Mouse (Mus musculus) hindbrain, postnatal 0 days (tissue): ENCODE results near the gene Wwc1. TPM values are rescaled to one million over a fixed set of nuclear protein-coding genes. Genes with fewer than 3 reads are reported as not detected.

Experiments used
- ATAC-seq: fragments of 200-750 bp; cut with Nextera tagmentation; 2 replicates; pipeline ENCODE4 v1.8.0; 2017; ENCODE audit warnings: mild to moderate bottlenecking, moderate TSS enrichment, moderate library complexity
- DNase-seq: peaks from one replicate; pipeline ENCODE4 v3.0.0-alpha.2; 2015; ENCODE audit warnings: low spot score
- H3K27ac ChIP-seq: fragments of 300-500 bp; sonication (generic); 2 replicates; pipeline ENCODE4 v1.5.1; 2014; ENCODE audit warnings: mild to moderate bottlenecking
- H3K27me3 ChIP-seq: fragments of 300-500 bp; sonication (generic); 2 replicates; pipeline ENCODE4 v1.6.1; 2014; ENCODE audit warnings: low read length, mixed read lengths; ENCODE audit not compliant: insufficient read depth
- H3K36me3 ChIP-seq: fragments of 300-500 bp; sonication (generic); 2 replicates; pipeline ENCODE4 v1.6.1; 2014; ENCODE audit warnings: low read length, mixed read lengths; ENCODE audit not compliant: insufficient read depth
- H3K4me1 ChIP-seq: fragments of 300-500 bp; sonication (generic); 2 replicates; pipeline ENCODE4 v1.6.1; 2014; ENCODE audit warnings: antibody characterized with exemption, low read length, mixed read lengths; ENCODE audit not compliant: insufficient read depth
- H3K4me2 ChIP-seq: fragments of 300-500 bp; sonication (generic); 2 replicates; pipeline ENCODE4 v1.6.1; 2014; ENCODE audit warnings: low read depth, mild to moderate bottlenecking, low read length, moderate library complexity, mixed read lengths
- H3K4me3 ChIP-seq: fragments of 300-500 bp; sonication (generic); 2 replicates; pipeline ENCODE4 v1.5.1; 2014; ENCODE audit warnings: low read length
- H3K9ac ChIP-seq: fragments of 300-500 bp; sonication (generic); replicated peaks from 2 replicates; pipeline ENCODE4 v1.6.1; 2014; ENCODE audit warnings: mild to moderate bottlenecking, low read length, moderate library complexity, mixed read lengths
- H3K9me3 ChIP-seq: fragments of 300-500 bp; sonication (generic); 2 replicates; pipeline ENCODE4 v1.6.1; 2016; ENCODE audit warnings: low read length, mixed read lengths
- CTCF ChIP-seq: IDR thresholded peaks from 2 replicates; pipeline ENCODE4 v1.5.1; 2016; ENCODE audit warnings: antibody characterized with exemption, control low read depth, low read depth
- WGBS: fragments of 180-500 bp; shearing (Covaris S2); extraction: QIAGEN DNeasy Blood & Tissue Kit; methylation state at CpG from one replicate; pipeline ENCODE4 v1.1.7; 2014; 5-methylcytosine and 5-hydroxymethylcytosine counted together
- polyA plus RNA-seq: library from polyadenylated mRNA; unstranded; fragments of >200 nt; fragmentation: Nextera tagmentation; extraction: Ambion mirVana; gene quantifications from 2 replicates; pipeline ENCODE4 v1.2.1, GENCODE M21; 2015
- total RNA-seq: library from RNA; depleted of rRNA; stranded (reverse); fragments of >200 nt; gene quantifications from 2 replicates; pipeline ENCODE4 v1.2.3, GENCODE M21; 2014

Wwc1 gene
- total and polyA plus RNA-seq, 2 experiments from 2014 or later: 9.0 to 17.8 TPM

DNA sequence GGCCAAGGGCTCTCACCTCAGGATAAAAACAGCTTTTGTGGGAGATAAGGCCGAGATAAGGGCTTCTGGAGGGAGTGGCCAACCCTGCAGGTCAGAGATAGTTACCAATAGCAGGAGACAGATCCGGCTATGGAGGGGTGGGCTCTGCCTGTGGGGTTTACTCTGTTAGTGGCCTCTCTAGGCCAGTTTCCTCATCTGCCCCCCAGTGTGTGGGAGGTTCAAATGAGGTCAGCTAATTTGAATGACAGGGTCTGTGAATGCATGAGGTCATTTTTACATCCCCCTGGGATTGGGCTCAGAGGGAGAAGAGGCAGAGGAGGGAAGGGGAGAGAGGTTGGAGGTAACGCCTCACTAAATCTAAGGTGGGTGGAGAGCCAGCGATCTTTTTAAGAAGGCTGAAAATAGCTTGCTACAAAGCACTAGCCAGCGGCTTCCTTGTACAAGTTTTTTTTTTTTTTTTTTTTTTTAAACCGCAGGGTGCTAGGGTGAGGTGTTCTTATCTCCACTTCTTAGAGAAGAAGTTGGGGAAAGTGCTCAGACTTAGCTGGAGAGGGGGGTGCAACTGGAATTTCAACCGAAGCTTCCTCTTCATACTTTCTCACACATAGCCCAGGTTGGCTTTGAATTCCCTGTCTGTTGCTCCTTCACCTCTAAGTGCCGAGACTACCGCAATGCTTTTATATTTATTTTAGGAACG is 20.4 kb upstream of the Wwc1 start:
- no peak for TF ChIP-seq CTCF
- DNase-seq (peak; percentile 10), ATAC-seq (no peak)
- H3K27ac ChIP-seq: peak overlapping the region; percentile 48; the same call in 1 of the 2 replicates
- H3K4me1 ChIP-seq: peaks cover 6% of the 10 kb centered on the region; the same call in 1 of the 2 replicates
- no peaks in the 10 kb centered on the region for H3K36me3 ChIP-seq
- H3K9me3 ChIP-seq: no peaks in the 10 kb centered on the region
- WGBS: 6% methylated on average over 10 of the region's 10 CpGs
- peak overlapping the region; percentile 47 for H3K4me2 ChIP-seq
- H3K9ac ChIP-seq: no peak overlapping the region
- H3K27me3 ChIP-seq: no peaks in the 10 kb centered on the region
- H3K4me3 ChIP-seq: peak overlapping the region; percentile 21; the same call in 1 of the 2 replicates

GRCm38 (mm10) chr11:36000038-36000437 is 19.7 kb upstream of the Wwc1 start:
- peak overlapping the region; percentile 36 for H3K27ac ChIP-seq
- 10% methylated on average over 4 of the region's 4 CpGs for whole genome bisulfite sequencing
- no peaks in the 10 kb centered on the region for H3K36me3 ChIP-seq
- H3K4me3 ChIP-seq: no peak overlapping the region
- TF ChIP-seq CTCF: no peak
- H3K9ac ChIP-seq: no peak overlapping the region
- no peaks in the 10 kb centered on the region for H3K27me3 ChIP-seq
- ATAC-seq (peak; percentile 46), DNase-seq (peak; percentile 56)
- H3K4me1 ChIP-seq: peaks cover 6% of the 10 kb centered on the region; the same call in 1 of the 2 replicates
- no peaks in the 10 kb centered on the region for H3K9me3 ChIP-seq
- no peak overlapping the region for H3K4me2 ChIP-seq

DNA sequence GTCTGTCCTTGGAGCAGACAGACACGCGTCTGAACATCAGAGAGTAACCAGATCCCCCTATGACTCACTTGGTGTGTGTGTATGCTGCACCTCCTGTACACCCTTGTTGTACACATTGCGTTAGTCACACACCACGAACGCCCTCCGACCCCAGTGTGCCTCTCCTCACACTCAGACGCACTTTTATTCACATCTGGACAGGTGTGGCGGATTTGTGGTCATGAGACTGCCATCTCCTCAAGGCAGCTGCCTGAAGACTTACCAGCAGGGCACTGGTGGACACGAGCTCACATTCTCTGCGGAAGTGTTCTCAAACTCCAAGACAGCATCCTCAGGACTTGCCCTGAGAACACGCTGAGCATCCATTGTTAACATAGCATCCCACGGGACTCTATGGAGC is 17.7 kb upstream of the Wwc1 start:
- H3K4me1 ChIP-seq: peaks cover 6% of the 10 kb centered on the region; the same call in 1 of the 2 replicates
- no peak overlapping the region for H3K9ac ChIP-seq
- H3K9me3 ChIP-seq: no peaks in the 10 kb centered on the region
- no peaks in the 10 kb centered on the region for H3K36me3 ChIP-seq
- H3K4me3 ChIP-seq: no peak overlapping the region
- ATAC-seq (no peak), DNase-seq (no peak)
- no peak overlapping the region for H3K27ac ChIP-seq
- WGBS: 86% methylated on average over 12 of the region's 12 CpGs
- no peak overlapping the region for H3K4me2 ChIP-seq
- no peak for TF ChIP-seq CTCF
- no peaks in the 10 kb centered on the region for H3K27me3 ChIP-seq

DNA sequence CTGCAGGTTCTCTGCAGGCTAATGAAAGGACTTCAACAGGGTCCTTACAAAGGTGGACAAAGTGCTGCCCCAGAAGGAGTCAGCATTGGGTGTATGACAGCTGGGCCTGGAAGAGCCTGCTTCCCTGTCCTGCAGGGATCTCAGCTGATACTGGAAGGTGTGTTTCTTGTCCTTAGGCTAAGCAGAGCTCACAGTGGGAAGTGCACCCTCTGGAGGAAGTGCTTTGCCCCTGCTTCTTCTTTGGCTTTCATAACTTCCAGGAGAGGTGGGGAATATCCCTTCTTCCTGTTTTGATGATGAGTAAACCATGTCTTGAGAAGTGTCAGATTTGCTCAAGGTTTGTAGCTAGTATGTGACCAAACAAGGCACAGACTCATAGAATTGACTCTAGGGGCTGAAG is 15.0 kb upstream of the Wwc1 start:
- H3K4me3 ChIP-seq: no peak overlapping the region
- no peak for DNase-seq
- no peaks in the 10 kb centered on the region for H3K27me3 ChIP-seq
- no peak for TF ChIP-seq CTCF
- no peak for ATAC-seq
- no peak overlapping the region for H3K27ac ChIP-seq
- no peaks in the 10 kb centered on the region for H3K9me3 ChIP-seq
- H3K9ac ChIP-seq: no peak overlapping the region
- H3K36me3 ChIP-seq: no peaks in the 10 kb centered on the region
- peaks cover 2% of the 10 kb centered on the region; the same call in 1 of the 2 replicates for H3K4me1 ChIP-seq
- no peak overlapping the region for H3K4me2 ChIP-seq

DNA sequence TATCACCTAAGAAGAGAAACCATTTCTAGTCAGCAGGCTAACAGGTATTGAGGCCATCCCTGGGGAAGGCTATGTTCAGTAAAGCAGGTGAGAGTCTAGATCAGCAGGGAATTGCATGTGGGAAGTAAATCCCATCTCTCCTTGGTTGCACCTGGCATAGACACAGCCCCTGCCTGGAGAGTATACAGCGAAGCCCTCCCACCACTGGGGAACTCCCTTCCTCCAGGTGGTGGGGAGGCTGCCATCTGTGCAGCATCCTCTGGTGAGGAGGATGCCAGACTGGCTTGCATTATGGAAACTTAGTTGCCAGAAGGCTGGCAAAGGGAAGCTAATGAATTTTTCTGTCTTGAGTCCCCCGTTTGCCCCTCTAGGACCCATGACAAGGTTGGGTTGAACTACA is 11.5 kb upstream of the Wwc1 start:
- Histone ChIP-seq H3K36me3 (no peaks in the 10 kb centered on the region), H3K4me3 (no peak overlapping the region), H3K9me3 (no peaks in the 10 kb centered on the region), H3K4me1 (no peaks in the 10 kb centered on the region), H3K4me2 (no peak overlapping the region), H3K27ac (no peak overlapping the region), H3K9ac (no peak overlapping the region), H3K27me3 (no peaks in the 10 kb centered on the region)
- 55% methylated on average over 2 of the region's 2 CpGs for WGBS
- ATAC-seq: no peak
- no peak for DNase-seq
- TF ChIP-seq CTCF: no peak

- Histone ChIP-seq H3K4me1 (no peaks in the 10 kb centered on the region), H3K27me3 (no peaks in the 10 kb centered on the region), H3K9ac (no peak overlapping the region), H3K36me3 (no peaks in the 10 kb centered on the region), H3K27ac (no peak overlapping the region), H3K4me2 (no peak overlapping the region), H3K4me3 (no peak overlapping the region), H3K9me3 (no peaks in the 10 kb centered on the region)
- 55% methylated on average over 4 of the region's 4 CpGs for WGBS
- ATAC-seq (no peak), DNase-seq (no peak)
- TF ChIP-seq CTCF: no peak
Observed at GRCm38 (mm10) chr11:35989967-35990366, 9.6 kb upstream of the Wwc1 start.

DNA sequence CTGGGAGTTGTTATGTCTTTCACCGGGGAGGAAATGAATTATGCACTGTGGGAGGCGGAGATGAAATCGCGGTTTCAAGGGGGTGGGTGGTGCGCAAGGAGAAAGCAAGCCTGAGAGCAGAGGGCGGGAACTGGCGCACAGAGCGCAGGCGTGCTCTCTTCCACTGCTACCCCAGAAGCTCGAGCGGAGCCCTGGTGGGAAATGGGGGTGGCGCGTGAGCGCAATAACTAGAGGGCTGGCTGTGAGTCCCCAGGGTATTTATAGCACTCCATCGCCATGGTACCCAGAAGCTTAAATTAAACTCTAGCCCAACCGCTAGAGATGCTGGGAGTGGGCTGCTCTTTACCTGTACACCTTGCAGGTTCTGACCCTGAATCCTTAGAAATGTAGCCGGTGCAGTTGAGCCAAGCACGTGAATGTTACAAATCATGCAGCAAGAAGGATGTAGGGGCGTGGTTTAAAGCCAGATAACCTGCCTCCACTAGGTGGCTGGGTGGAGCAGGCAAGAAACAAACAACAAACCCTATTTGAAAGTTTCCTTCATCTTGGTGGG is 5.6 kb upstream of the Wwc1 start:
- peak; percentile 80 for ATAC-seq
- Histone ChIP-seq H3K4me2 (peak overlapping the region; percentile 58), H3K4me3 (peak overlapping the region; percentile 29), H3K27ac (peak overlapping the region; percentile 62; the same call in 1 of the 2 replicates), H3K9me3 (no peaks in the 10 kb centered on the region), H3K36me3 (no peaks in the 10 kb centered on the region), H3K4me1 (no peaks in the 10 kb centered on the region), H3K27me3 (no peaks in the 10 kb centered on the region), H3K9ac (peak overlapping the region; percentile 37; the same call in 1 of the 2 replicates)
- WGBS: 2% methylated on average over 19 of the region's 19 CpGs
- peak; percentile 52 for TF ChIP-seq CTCF
- peak; percentile 75 for DNase-seq
